Mouse (Mus musculus) MN1 (cell line): Measurements from ENCODE around the gene Shank3.

Experiments used
- DNase-seq: peaks from one replicate; pipeline ENCODE4 v3.0.0-alpha.2; 2016; ENCODE audit warnings: low spot score

The Shank3 gene

GRCm38 (mm10) chr15:89498961-89499688, at the start of gene Shank3:
TSS of gene Shank3 (plus strand) at chr15:89499623.
- no peak for DNase-seq

GRCm38 (mm10) chr15:89452906-89453864, 46.2 kb upstream of the Shank3 start:
- DNase-seq, result no peak

- peak; percentile 75 for DNase-seq
These were observed 45.5 kb upstream of the Shank3 start, which contains the start of gene Mapk8ip2 for GRCm38 (mm10) chr15:89453865-89454478. TSS of gene Mapk8ip2 (plus strand) at chr15:89453913.

GRCm38 (mm10) chr15:89454857-89455256, 44.6 kb upstream of the Shank3 start:
- peak; percentile 43 for DNase-seq

GRCm38 (mm10) chr15:89455642-89456041, 43.8 kb upstream of the Shank3 start:
- DNase-seq, result no peak

- no peak for DNase-seq
These were observed 40.5 kb upstream of the Shank3 start for GRCm38 (mm10) chr15:89458942-89459341.

- no peak for DNase-seq
These were observed 39.6 kb upstream of the Shank3 start for GRCm38 (mm10) chr15:89459821-89460220.

- no peak for DNase-seq
These were observed 39.1 kb upstream of the Shank3 start for GRCm38 (mm10) chr15:89460298-89460697.

- no peak for DNase-seq
These were observed 38.1 kb upstream of the Shank3 start for GRCm38 (mm10) chr15:89461321-89461720.

- no peak for DNase-seq
These were observed 37.2 kb upstream of the Shank3 start for GRCm38 (mm10) chr15:89462176-89462575.

GRCm38 (mm10) chr15:89463334-89464235, 35.8 kb upstream of the Shank3 start:
- DNase-seq, result no peak

- DNase-seq, result peak; percentile 92
These were observed 34.4 kb upstream of the Shank3 start for GRCm38 (mm10) chr15:89465052-89465451.

GRCm38 (mm10) chr15:89468577-89468976, 30.8 kb upstream of the Shank3 start:
- peak; percentile 75 for DNase-seq

GRCm38 (mm10) chr15:89471476-89471875, 27.9 kb upstream of the Shank3 start:
- peak; percentile 66 for DNase-seq

- no peak for DNase-seq
These were observed 26.1 kb upstream of the Shank3 start for GRCm38 (mm10) chr15:89473370-89473769.

GRCm38 (mm10) chr15:89473921-89474320, 25.5 kb upstream of the Shank3 start:
- no peak for DNase-seq

GRCm38 (mm10) chr15:89474596-89475292, 24.7 kb upstream of the Shank3 start:
- no peak for DNase-seq

GRCm38 (mm10) chr15:89475293-89475600, 24.2 kb upstream of the Shank3 start:
- no peak for DNase-seq

GRCm38 (mm10) chr15:89475611-89476474, 23.6 kb upstream of the Shank3 start:
- peak; percentile 95 for DNase-seq

- no peak for DNase-seq
These were observed 23.0 kb upstream of the Shank3 start for GRCm38 (mm10) chr15:89476475-89476815.
